Mouse (Mus musculus) gastrocnemius, postnatal 14 days (tissue): Measurements from ENCODE around the gene Nudt11. TPM values are rescaled to one million over a fixed set of nuclear protein-coding genes. Genes with fewer than 3 reads are reported as not detected.
"Not testable (repeated sequence)": the region's sequence is repeated elsewhere in the genome, so short reads cannot be mapped to it uniquely, and the experiment has no call there.

Experiments
- DNase-seq: peaks from one replicate; pipeline ENCODE4 v3.0.0; 2021; ENCODE audit warnings: mixed read lengths
- intact Hi-C: fragments of 180-260 bp; cut with DNase I; formaldehyde crosslinking; loops from one replicate; pipeline ENCODE4 v1.15.1; 2025; ENCODE audit warnings: low total_unique reads
- long read RNA-seq, 2 experiments: library from polyadenylated mRNA; stranded (forward); transcript quantifications; one replicate each; pipeline ENCODE4 v2.0.0; 2021
- microRNA-seq, 2 experiments: library from miRNA; unstranded; fragments of <30 nt; microRNA quantifications; one replicate each; pipeline ENCODE4 v1.2.0; 2021
- total RNA-seq, 2 experiments: library from RNA; stranded (reverse); gene quantifications; 2 replicates each; pipeline ENCODE4 v1.2.3; 2021

The Nudt11 gene
- total RNA-seq, result under 1 TPM; 0.80 to 0.86 TPM
- long read RNA-seq, experiment 1, result 0 reads
- long read RNA-seq, experiment 2, partial matches to known transcripts, result 0 of 1 reads
- long read RNA-seq, experiment 2, other reads (novel, unspliced or antisense), result 0 of 1 reads

GRCm38 (mm10) chrX:6047066-6047935, at the start of gene Nudt11:
Gene Nudt11 (plus strand): TSS chrX:6047453.
- intact Hi-C loops, result not testable (repeated sequence)
- peak; percentile 9 for DNase-seq

- intact Hi-C loops, DNase-seq: not testable (repeated sequence)
Measured at GRCm38 (mm10) chrX:6047936-6048614, 822 bp downstream of the Nudt11 start.

- DNase-seq, result no peak
Measured at GRCm38 (mm10) chrX:6061563-6061962, 14.3 kb downstream of the Nudt11 start.

GRCm38 (mm10) chrX:6082954-6083680, 35.9 kb downstream of the Nudt11 start, which contains the start of gene AU022751:
Gene AU022751 (minus strand): TSS chrX:6083419.
- DNase-seq, result no peak
- intact Hi-C loops, result no loop called here

More at GRCm38 (mm10) chrX:6061563-6061962, 14.3 kb downstream of the Nudt11 start:
- intact Hi-C loops, result no loop called here

- no peak for DNase-seq
- intact Hi-C loops, result no loop called here
Measured at GRCm38 (mm10) chrX:6091547-6091946, 44.3 kb downstream of the Nudt11 start.

- intact Hi-C loops, result no loop called here
Measured at GRCm38 (mm10) chrX:6091996-6092757, 44.9 kb downstream of the Nudt11 start.

More at GRCm38 (mm10) chrX:6091996-6092757, 44.9 kb downstream of the Nudt11 start:
- no peak for DNase-seq

Small RNA genes within 50 kb of the gene (microRNA-seq; reads per million reads assigned to microRNA genes)
- gene Gm27360, result 0 reads per million in 2 experiments

Other genes starting within 250 kb of the Nudt11 start
- not detected for gene AU022751, start 36.0 kb downstream of the Nudt11 start, total RNA-seq
- gene Nudt10, start 125.6 kb downstream of the Nudt11 start, total RNA-seq, result under 1 TPM; 0.64 to 0.95 TPM